Mouse (Mus musculus) macrophage (primary cell): ENCODE measurements around the gene Cspg5. TPM values are rescaled to one million over a fixed set of nuclear protein-coding genes. Genes with fewer than 3 reads are reported as not detected.

Source experiments
- polyA plus RNA-seq: library from polyadenylated mRNA; stranded (reverse); fragments of 250-400 nt; gene quantifications from 3 replicates; pipeline ENCODE4 v1.2.4, GENCODE M21; 2018; ENCODE audit warnings: inconsistent platforms

Cspg5 gene
- polyA plus RNA-seq, 1 experiment from 2014 or later = 0.24 TPM

Other genes with a start within 250 kb of the Cspg5 start
- gene Smarcc1, start 126.1 kb upstream of the Cspg5 start, polyA plus RNA-seq = 20.5 to 39.6 TPM (median 35.3 TPM) in 3 replicates
- gene Dhx30, start 126.0 kb upstream of the Cspg5 start, polyA plus RNA-seq = 22.5 to 39.0 TPM (median 36.9 TPM) in 3 replicates
- gene Elp6, start 61.4 kb downstream of the Cspg5 start, polyA plus RNA-seq = 1.6 to 7.4 TPM (median 4.7 TPM) in 3 replicates
- 19.4 to 24.3 TPM (median 20.9 TPM) in 3 replicates for gene Scap, start 89.5 kb downstream of the Cspg5 start, polyA plus RNA-seq
- 24.2 to 31.4 TPM (median 26.4 TPM) in 3 replicates for gene Ptpn23, start 164.4 kb downstream of the Cspg5 start, polyA plus RNA-seq
- gene Ngp, start 176.0 kb downstream of the Cspg5 start, polyA plus RNA-seq = 2.3 to 84.1 TPM (median 17.7 TPM) in 3 replicates
- 11.4 to 20.2 TPM (median 18.7 TPM) in 3 replicates for gene Klhl18, start 232.9 kb downstream of the Cspg5 start, polyA plus RNA-seq
- 1.7 to 6.0 TPM (median 3.1 TPM) in 3 replicates for gene Kif9, start 233.2 kb downstream of the Cspg5 start, polyA plus RNA-seq